Mouse (Mus musculus) hindbrain, embryonic 10.5 days (tissue): ENCODE data around the gene Lmntd1. TPM values are rescaled to one million over a fixed set of nuclear protein-coding genes. Genes with fewer than 3 reads are reported as not detected.
"Not testable (repeated sequence)": the region's sequence is repeated elsewhere in the genome, so short reads cannot be mapped to it uniquely, and the experiment has no call there.

Source experiments
- DNase-seq: peaks from one replicate; pipeline ENCODE4 v3.0.0-alpha.2; 2017; ENCODE audit warnings: low spot score
- H3K27ac ChIP-seq: fragments of 300-500 bp; sonication (generic); 2 replicates; pipeline ENCODE4 v1.5.1; 2016; ENCODE audit warnings: mild to moderate bottlenecking, moderate library complexity
- H3K27me3 ChIP-seq: fragments of 300-500 bp; sonication (generic); 2 replicates; pipeline ENCODE4 v1.6.1; 2016; ENCODE audit warnings: mild to moderate bottlenecking; ENCODE audit not compliant: poor library complexity, insufficient read depth, severe bottlenecking
- H3K36me3 ChIP-seq: fragments of 300-500 bp; sonication (generic); 2 replicates; pipeline ENCODE4 v1.6.1; 2016; ENCODE audit warnings: mild to moderate bottlenecking, moderate library complexity
- H3K4me1 ChIP-seq: fragments of 300-500 bp; sonication (generic); replicated peaks from 2 replicates; pipeline ENCODE4 v1.6.1; 2016; ENCODE audit warnings: mild to moderate bottlenecking
- H3K4me3 ChIP-seq: fragments of 300-500 bp; sonication (generic); 2 replicates; pipeline ENCODE4 v1.5.1; 2016; ENCODE audit warnings: mild to moderate bottlenecking, moderate library complexity
- H3K9me3 ChIP-seq: fragments of 300-500 bp; sonication (generic); 2 replicates; pipeline ENCODE4 v1.6.1; 2016; ENCODE audit warnings: mild to moderate bottlenecking, moderate library complexity
- WGBS: fragments of 180-500 bp; shearing (Covaris S2); methylation state at CpG from one replicate; pipeline ENCODE4 v1.1.7; 2016; 5-methylcytosine and 5-hydroxymethylcytosine counted together
- polyA plus RNA-seq: library from polyadenylated mRNA; unstranded; fragments of >200 nt; fragmentation: Nextera tagmentation; extraction: Ambion mirVana; gene quantifications from 2 replicates; pipeline ENCODE4 v1.2.1, GENCODE M21; 2016

Lmntd1 gene
- polyA plus RNA-seq, 1 experiment from 2014 or later: 0.31 TPM

DNA sequence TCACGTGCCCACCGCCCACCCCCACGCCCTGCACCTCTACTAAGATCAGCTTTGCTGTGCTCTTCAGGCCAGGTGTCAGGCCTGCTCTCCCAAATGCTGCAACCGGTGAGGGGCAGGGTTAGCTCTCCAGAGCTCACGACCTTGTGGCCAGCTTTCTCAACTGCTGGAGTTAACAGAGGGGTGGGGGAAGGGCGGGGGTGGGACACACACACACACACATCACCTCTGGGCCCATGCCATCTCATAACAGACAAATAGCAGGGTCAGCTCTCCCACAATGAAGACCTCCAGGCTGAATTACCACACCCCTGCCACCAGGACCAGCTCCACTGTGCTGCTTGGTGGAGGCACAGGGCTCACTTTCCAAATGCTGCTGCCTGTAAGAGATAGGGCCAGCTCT is 266.5 kb downstream of the Lmntd1 start:
- no peak for DNase-seq
- H3K27ac ChIP-seq: no peak overlapping the region
- peaks cover 10% of the 10 kb centered on the region for H3K4me1 ChIP-seq
- H3K27me3 ChIP-seq: no peaks in the 10 kb centered on the region
- no peak overlapping the region for H3K4me3 ChIP-seq
- no peaks in the 10 kb centered on the region for H3K36me3 ChIP-seq
- 68% methylated on average over 6 of the region's 6 CpGs for WGBS
- no peaks in the 10 kb centered on the region for H3K9me3 ChIP-seq

- 75% methylated on average over 11 of the region's 11 CpGs for WGBS
- no peaks in the 10 kb centered on the region for H3K9me3 ChIP-seq
- no peaks in the 10 kb centered on the region for H3K36me3 ChIP-seq
- no peak overlapping the region for H3K27ac ChIP-seq
- H3K4me3 ChIP-seq: no peak overlapping the region
- DNase-seq: no peak
- H3K4me1 ChIP-seq: peaks cover 10% of the 10 kb centered on the region
- H3K27me3 ChIP-seq: no peaks in the 10 kb centered on the region
Observed at GRCm38 (mm10) chr6:145346789-145347557, 267.1 kb downstream of the Lmntd1 start.

DNA sequence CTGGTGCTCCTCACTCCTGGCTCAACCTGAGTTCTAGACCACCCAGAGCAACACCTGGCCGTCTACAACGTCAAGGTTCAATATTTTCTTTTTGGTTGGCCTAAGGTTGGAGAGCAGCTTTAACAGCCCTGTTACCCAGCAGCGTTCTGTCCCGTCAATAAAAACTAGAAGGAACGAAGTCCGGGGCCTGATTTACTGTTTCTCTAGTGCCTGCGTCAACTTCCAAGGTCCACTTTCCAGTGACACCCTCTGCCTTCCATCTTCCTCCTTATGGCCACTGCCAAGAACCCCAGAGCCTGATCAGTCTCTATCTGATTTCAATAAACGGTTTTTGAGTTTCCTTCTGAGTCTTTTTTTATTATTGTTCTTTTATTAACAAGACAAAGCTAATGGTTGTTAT is 267.8 kb downstream of the Lmntd1 start:
- 83% methylated on average over 8 of the region's 8 CpGs for WGBS
- H3K9me3 ChIP-seq: no peaks in the 10 kb centered on the region
- no peaks in the 10 kb centered on the region for H3K27me3 ChIP-seq
- H3K36me3 ChIP-seq: no peaks in the 10 kb centered on the region
- peaks cover 11% of the 10 kb centered on the region for H3K4me1 ChIP-seq
- no peak overlapping the region for H3K27ac ChIP-seq
- no peak overlapping the region for H3K4me3 ChIP-seq
- no peak for DNase-seq

DNA sequence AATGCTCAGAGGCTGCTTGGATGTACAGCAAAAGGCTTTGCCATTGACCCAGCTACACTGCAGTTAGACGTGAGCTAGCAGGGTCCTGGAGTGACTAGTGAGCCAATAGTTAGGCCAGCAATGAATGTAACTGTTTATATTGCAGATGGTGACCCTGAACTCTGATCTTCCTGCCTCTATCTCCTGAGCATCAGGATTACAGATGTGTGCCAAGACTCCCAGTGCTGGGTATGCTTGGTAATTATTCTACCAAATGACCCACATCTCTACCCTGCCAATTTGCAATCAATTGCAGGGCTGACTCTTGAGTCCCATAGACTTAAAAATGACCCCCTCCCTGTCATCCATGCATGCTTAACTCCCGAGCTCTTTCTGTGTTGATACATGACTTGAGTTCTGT is 269.4 kb downstream of the Lmntd1 start:
- DNase-seq: no peak
- no peak overlapping the region for H3K4me3 ChIP-seq
- peaks cover 3% of the 10 kb centered on the region; the same call in 1 of the 2 replicates for H3K27me3 ChIP-seq
- H3K4me1 ChIP-seq: peaks cover 12% of the 10 kb centered on the region
- no peaks in the 10 kb centered on the region for H3K36me3 ChIP-seq
- H3K9me3 ChIP-seq: no peaks in the 10 kb centered on the region
- no peak overlapping the region for H3K27ac ChIP-seq
- 76% methylated on average over 2 of the region's 2 CpGs for WGBS

DNA sequence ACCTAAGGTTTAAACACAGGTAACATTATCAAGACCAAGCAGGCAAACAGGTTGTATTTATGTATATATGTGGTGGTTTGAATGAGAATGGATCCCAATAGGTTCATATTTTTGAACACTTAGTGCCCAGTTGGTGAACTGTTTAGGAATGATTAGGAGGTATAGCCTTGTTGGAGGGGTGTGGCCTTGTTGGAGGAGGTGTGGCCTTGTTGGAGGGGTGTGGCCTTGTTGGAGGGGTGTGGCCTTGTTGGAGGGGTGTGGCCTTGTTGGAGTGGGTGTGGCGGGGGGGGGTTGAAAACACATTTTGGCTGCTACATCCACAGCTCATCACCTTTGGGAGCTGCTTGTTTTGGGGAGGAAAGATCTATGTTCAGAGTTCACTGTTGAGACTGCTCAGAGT is 270.7 kb downstream of the Lmntd1 start:
- Histone ChIP-seq H3K4me1 (peaks cover 21% of the 10 kb centered on the region), H3K4me3 (no peak overlapping the region), H3K9me3 (no peaks in the 10 kb centered on the region), H3K27ac (no peak overlapping the region), H3K36me3 (no peaks in the 10 kb centered on the region), H3K27me3 (peaks cover 16% of the 10 kb centered on the region)
- no peak for DNase-seq
- 86% methylated on average over 1 of the region's 1 CpGs for WGBS

- Histone ChIP-seq H3K27me3 (peaks cover 22% of the 10 kb centered on the region), H3K4me3 (no peak overlapping the region), H3K4me1 (peaks cover 17% of the 10 kb centered on the region), H3K36me3 (no peaks in the 10 kb centered on the region), H3K27ac (no peak overlapping the region), H3K9me3 (no peaks in the 10 kb centered on the region)
- no peak for DNase-seq
- 89% methylated on average over 11 of the region's 11 CpGs for WGBS
Observed at GRCm38 (mm10) chr6:145342836-145343235, 271.3 kb downstream of the Lmntd1 start.

- Histone ChIP-seq H3K4me3 (peak overlapping the region; percentile 60), H3K9me3 (no peaks in the 10 kb centered on the region), H3K4me1 (peaks cover 15% of the 10 kb centered on the region), H3K36me3 (no peaks in the 10 kb centered on the region), H3K27me3 (peaks cover 24% of the 10 kb centered on the region), H3K27ac (peak overlapping the region; percentile 80)
- under 1% methylated on average over 33 of the region's 33 CpGs for WGBS
- peak; percentile 79 for DNase-seq
Observed at GRCm38 (mm10) chr6:145341301-145342193, 272.6 kb downstream of the Lmntd1 start.

DNA sequence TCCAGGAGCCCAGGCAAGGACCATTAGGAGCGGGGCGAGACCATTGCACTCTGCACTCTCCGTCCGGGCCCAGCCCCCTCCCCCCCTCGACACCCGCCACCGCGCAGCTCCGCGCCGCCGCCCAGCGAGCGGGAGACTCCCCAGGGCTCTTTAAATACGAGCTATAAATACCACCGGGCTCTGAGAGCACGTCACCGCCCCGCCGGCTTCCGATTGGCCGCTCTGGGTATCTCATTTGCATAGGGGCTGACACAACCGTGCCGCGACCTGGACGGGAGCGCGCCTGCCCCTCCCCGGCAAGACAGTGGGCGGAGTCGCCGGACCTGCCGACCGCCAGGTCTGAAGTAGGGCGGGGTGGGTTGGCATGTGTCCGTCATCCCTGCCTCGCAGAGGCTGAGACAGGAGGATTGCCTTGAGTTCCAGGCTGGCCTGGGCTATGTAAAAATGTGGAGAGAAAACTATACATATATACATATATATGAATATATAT is 273.4 kb downstream of the Lmntd1 start:
- WGBS: under 1% methylated on average over 37 of the region's 37 CpGs
- peak; percentile 94 for DNase-seq
- peaks cover 19% of the 10 kb centered on the region for H3K4me1 ChIP-seq

GRCm38 (mm10) chr6:145339956-145340656 is 274.0 kb downstream of the Lmntd1 start:
- H3K9me3 ChIP-seq: no peaks in the 10 kb centered on the region
- DNase-seq: peak; percentile 60
- H3K4me3 ChIP-seq: peak overlapping the region; percentile 60
- H3K36me3 ChIP-seq: no peaks in the 10 kb centered on the region
- peak overlapping the region; percentile 80 for H3K27ac ChIP-seq
- peaks cover 32% of the 10 kb centered on the region for H3K27me3 ChIP-seq
- WGBS: 1% methylated on average over 21 of the region's 21 CpGs
- peaks cover 19% of the 10 kb centered on the region for H3K4me1 ChIP-seq

More for the DNA sequence above, 273.4 kb downstream of the Lmntd1 start:
- Histone ChIP-seq H3K9me3 (no peaks in the 10 kb centered on the region), H3K4me3 (peak overlapping the region; percentile 60), H3K27ac (peak overlapping the region; percentile 80), H3K27me3 (peaks cover 32% of the 10 kb centered on the region), H3K36me3 (no peaks in the 10 kb centered on the region)

GRCm38 (mm10) chr6:145338571-145339294 is 275.4 kb downstream of the Lmntd1 start:
- Histone ChIP-seq H3K4me1 (peaks cover 19% of the 10 kb centered on the region), H3K27ac (no peak overlapping the region; the same call in 1 of the 2 replicates), H3K27me3 (peaks cover 32% of the 10 kb centered on the region), H3K4me3 (peak overlapping the region; percentile 60; the same call in 1 of the 2 replicates), H3K9me3 (no peaks in the 10 kb centered on the region), H3K36me3 (no peaks in the 10 kb centered on the region)
- no peak for DNase-seq
- WGBS: 36% methylated on average over 12 of the region's 12 CpGs

DNA sequence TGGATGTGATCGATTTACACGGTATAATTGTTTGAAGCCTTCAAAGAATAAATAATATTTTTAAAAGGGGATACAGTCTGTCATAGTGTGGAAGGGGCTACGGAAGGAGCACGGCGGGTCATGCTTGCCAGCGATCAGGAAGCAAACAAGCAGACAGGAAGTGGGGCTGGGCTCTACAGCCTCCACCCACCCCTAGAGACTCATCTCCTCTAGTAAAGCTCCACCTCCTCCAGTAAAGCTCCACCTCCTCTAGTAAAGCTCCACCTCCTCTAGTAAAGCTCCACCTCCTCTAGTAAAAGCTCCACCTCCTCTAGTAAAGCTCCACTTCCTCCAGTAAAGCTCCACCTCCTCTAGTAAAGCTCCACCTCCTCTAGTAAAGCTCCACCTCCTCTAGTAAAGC is 276.6 kb downstream of the Lmntd1 start:
- DNase-seq, H3K9me3 ChIP-seq, H3K4me3 ChIP-seq, H3K27ac ChIP-seq, H3K36me3 ChIP-seq: not testable (repeated sequence)
- WGBS: 95% methylated on average over 6 of the region's 6 CpGs
- Histone ChIP-seq H3K27me3 (peaks cover 32% of the 10 kb centered on the region), H3K4me1 (peaks cover 19% of the 10 kb centered on the region)
